In genomic region chr2:31760486-31760885, GRCm38 (mm10) we compare ENCODE assay signal across 8 mouse cellular contexts. TPM values are rescaled to one million over a fixed set of nuclear protein-coding genes. Genes with fewer than 3 reads are reported as not detected.
A peak's percentile ranks its signal among the peaks of the same experiment; 100 is the strongest.
DNase-seq lines count a peak whose midpoint lies in the region; ATAC-seq and TF ChIP-seq lines count a peak whose summit lies in the region.

No protein-coding gene starts in this region.

- no peak for TF ChIP-seq RAD21 in CH12.LX (IDR thresholded peaks at IDR 0.05; ENCODE audit: low read depth, low read length)

- in situ Hi-C loops in CH12.LX (cut with MboI; ENCODE audit: low pct_ligation_motif_present, low pct_unique_long_range_greater_than_20kb, low sequenced_read_pairs): no loop called here

- H3K79me2 ChIP-seq in heart, adult 2 months (replicated peaks; ENCODE audit: control insufficient read depth, insufficient read depth, low read length): peaks cover 1% of the 10 kb centered on the region; the same call in 1 of the 2 replicates
- H3K79me2 ChIP-seq in CH12.LX (replicated peaks; ENCODE audit: control insufficient read depth, extremely low read depth, insufficient read depth, poor library complexity, severe bottlenecking): no peaks in the 10 kb centered on the region; the same call in 1 of the 2 replicates

- peaks cover 16% of the 10 kb centered on the region for H3K4me1 ChIP-seq in heart, adult 2 months (ENCODE audit: control insufficient read depth, insufficient read depth, low read length)
- peaks cover 6 to 41% of the 10 kb centered on the region in 2 experiments; a peak in 3 of 4 replicates for H3K4me1 ChIP-seq in CH12.LX (ENCODE audit: control insufficient read depth in 1 of 2, insufficient read depth in 2 of 2)
- peaks cover 58% of the 10 kb centered on the region for H3K4me1 ChIP-seq in heart, embryonic 15.5 days (replicated peaks)
- peaks cover 44% of the 10 kb centered on the region for H3K4me1 ChIP-seq in liver, postnatal 0 days (ENCODE audit: insufficient read depth)

- no peak for TF ChIP-seq CTCF in heart, adult 2 months (IDR thresholded peaks at IDR 0.05)
- no peak for TF ChIP-seq CTCF in CH12.LX (conservative IDR thresholded peaks at IDR 0.05 in 1 of 2, IDR thresholded peaks at IDR 0.05 in 1 of 2; ENCODE audit: low read depth in 2 of 2, low read length in 2 of 2)
- TF ChIP-seq CTCF in liver, postnatal 0 days (IDR thresholded peaks at IDR 0.05; ENCODE audit: low read depth): no peak

- H3K9me3 ChIP-seq in CH12.LX (replicated peaks; ENCODE audit: low read length): no peaks in the 10 kb centered on the region
- H3K9me3 ChIP-seq in heart, embryonic 15.5 days (replicated peaks): no peaks in the 10 kb centered on the region
- no peaks in the 10 kb centered on the region for H3K9me3 ChIP-seq in liver, postnatal 0 days (ENCODE audit: low read length)

- H3K36me3 ChIP-seq in heart, adult 2 months (ENCODE audit: control insufficient read depth, insufficient read depth, low read length): peaks cover 19% of the 10 kb centered on the region
- no peaks in the 10 kb centered on the region for H3K36me3 ChIP-seq in CH12.LX (replicated peaks in 1 of 2; ENCODE audit: control insufficient read depth in 1 of 2, insufficient read depth in 1 of 2, low read length in 1 of 2)
- H3K36me3 ChIP-seq in heart, embryonic 15.5 days: no peaks in the 10 kb centered on the region
- H3K36me3 ChIP-seq in liver, postnatal 0 days (replicated peaks; ENCODE audit: insufficient read depth, low read length): no peaks in the 10 kb centered on the region

- intact Hi-C loops in heart, adult 2 months (cut with DNase I): loop anchor here (2.0 kb wide), 2 partner anchors 24 to 72 kb away; partner anchors contain the start of gene Abl1
- intact Hi-C loops in heart, postnatal 36 days (cut with DNase I): no loop called here

- DNase-seq in heart, adult 2 months: no peak
- DNase-seq in heart, postnatal 36 days: no peak
- no peak for DNase-seq in CH12.LX (ENCODE audit: extremely low read depth)
- DNase-seq in liver, postnatal 0 days: no peak
- DNase-seq in cerebellum, postnatal 10 days: no peak
- no peak for DNase-seq in layer of hippocampus, postnatal 10 days (ENCODE audit: low spot score in 2 of 2)

- dilution Hi-C loops in CH12.LX (cut with MboI; ENCODE audit: extremely low pct_ligation_motif_present, extremely low pct_unique_long_range_greater_than_20kb, low sequenced_read_pairs): no loop called here

- TF ChIP-seq POLR2A in heart, adult 2 months (IDR thresholded peaks at IDR 0.05; ENCODE audit: insufficient read depth, low read depth, low read length): no peak
- no peak for TF ChIP-seq POLR2A in CH12.LX (IDR thresholded peaks at IDR 0.05; ENCODE audit: low read depth, low read length)

- no peak for ATAC-seq in heart, embryonic 15.5 days (replicated peaks; ENCODE audit: insufficient number of reproducible peaks, insufficient read depth, low FRiP score, low read depth)
- no peak for ATAC-seq in liver, postnatal 0 days
- ATAC-seq in inflammation-experienced regulatory T-cells, adult 6 months: no peak

- H3K4me2 ChIP-seq in CH12.LX (ENCODE audit: insufficient read depth, low read depth, poor library complexity, severe bottlenecking): peak overlapping the region; percentile 82
- peak overlapping the region; percentile 86 for H3K4me2 ChIP-seq in heart, embryonic 15.5 days
- peak overlapping the region; percentile 81 for H3K4me2 ChIP-seq in liver, postnatal 0 days (ENCODE audit: low read depth, low read length)

- no peaks in the 10 kb centered on the region for H3K27me3 ChIP-seq in heart, adult 2 months (ENCODE audit: control insufficient read depth, insufficient read depth, low read length)
- no peaks in the 10 kb centered on the region for H3K27me3 ChIP-seq in CH12.LX (replicated peaks)
- no peaks in the 10 kb centered on the region for H3K27me3 ChIP-seq in heart, embryonic 15.5 days
- H3K27me3 ChIP-seq in liver, postnatal 0 days (ENCODE audit: insufficient read depth, low read length): no peaks in the 10 kb centered on the region

- peak overlapping the region; percentile 96 for H3K9ac ChIP-seq in heart, adult 2 months (ENCODE audit: low read depth, low read length)
- peak overlapping the region; percentile 96 for H3K9ac ChIP-seq in CH12.LX (ENCODE audit: insufficient read depth, low read depth)
- H3K9ac ChIP-seq in heart, embryonic 15.5 days: peak overlapping the region; percentile 99
- peak overlapping the region; percentile 88 for H3K9ac ChIP-seq in liver, postnatal 0 days (replicated peaks)

- H3K27ac ChIP-seq in heart, adult 2 months: peak overlapping the region; percentile 99
- H3K27ac ChIP-seq in CH12.LX (ENCODE audit: insufficient read depth, low read depth): no peak overlapping the region
- H3K27ac ChIP-seq in heart, embryonic 15.5 days: peak overlapping the region; percentile 98
- H3K27ac ChIP-seq in liver, postnatal 0 days (ENCODE audit: low read depth): peak overlapping the region; percentile 87

- H3K4me3 ChIP-seq in heart, adult 2 months: peak overlapping the region; percentile 88
- peak overlapping the region; percentile 63 to 78 (median 70) for H3K4me3 ChIP-seq in CH12.LX (replicated peaks in 1 of 3; ENCODE audit: low read depth in 2 of 3, low read length in 2 of 3, poor library complexity in 1 of 3)
- peak overlapping the region; percentile 93 for H3K4me3 ChIP-seq in heart, embryonic 15.5 days
- peak overlapping the region; percentile 70 for H3K4me3 ChIP-seq in liver, postnatal 0 days (ENCODE audit: low read depth, low read length)

- 0% methylated on average over 1 of the region's 1 CpGs for WGBS in heart, adult 2 months
- WGBS in heart, embryonic 15.5 days: 0% methylated on average over 1 of the region's 1 CpGs
- 6% methylated on average over 1 of the region's 1 CpGs for WGBS in liver, postnatal 0 days (ENCODE audit: insufficient replicate concordance)

- TF ChIP-seq EP300 in heart, adult 2 months (IDR thresholded peaks at IDR 0.05; ENCODE audit: insufficient read depth, low read depth, low read length): no peak
- TF ChIP-seq EP300 in CH12.LX (IDR thresholded peaks at IDR 0.05; ENCODE audit: low read length): no peak
- no peak for TF ChIP-seq EP300 in liver, postnatal 0 days (IDR thresholded peaks at IDR 0.05; ENCODE audit: low read depth)

TF ChIP-seq in CH12.LX, 34 proteins besides CTCF, POLR2A, EP300 and RAD21:
- TF ChIP-seq JUND (conservative IDR thresholded peaks at IDR 0.05; ENCODE audit: low read depth, low read length) (no peak), NRF1 (IDR thresholded peaks at IDR 0.05; ENCODE audit: low read depth, low read length) (no peak), RCOR1 (conservative IDR thresholded peaks at IDR 0.05; ENCODE audit: low read depth, low read length) (no peak), SMC3 (IDR thresholded peaks at IDR 0.05; ENCODE audit: low read depth, low read length) (no peak), MXI1 (IDR thresholded peaks at IDR 0.05; ENCODE audit: low read depth, low read length) (no peak), SIN3A (IDR thresholded peaks at IDR 0.05; ENCODE audit: low read length) (no peak), JUN (IDR thresholded peaks at IDR 0.05; ENCODE audit: insufficient read depth, low read depth, low read length) (no peak), UBTF (IDR thresholded peaks at IDR 0.05; ENCODE audit: low read depth, low read length) (no peak), MAX (IDR thresholded peaks at IDR 0.05; ENCODE audit: low read length) (no peak), ETS1 (conservative IDR thresholded peaks at IDR 0.05; ENCODE audit: low read depth, low read length) (no peak), TCF12 (IDR thresholded peaks at IDR 0.05; ENCODE audit: low read depth, low read length) (no peak), KAT2A (IDR thresholded peaks at IDR 0.05; ENCODE audit: insufficient replicate concordance, low read length) (no peak), MYC (IDR thresholded peaks at IDR 0.05; ENCODE audit: low read depth, low read length) (no peak)

RNA-seq across cellular contexts. Expression of gene Qrfp, which starts 49.9 kb away (rescaled TPM):
- not detected for total RNA-seq in heart, adult 2 months (2021)
- polyA plus RNA-seq in heart, adult 2 months (2012; rRNA removed): 0.04 TPM in 1 of 2 replicates, not detected in the other
- not detected for total RNA-seq in heart, postnatal 36 days (2021)
- not detected in 2 replicates for total RNA-seq in CH12.LX (2012; rRNA removed)
- not detected in 2 replicates for total RNA-seq in CH12.LX (2014; rRNA removed)
- not detected in 2 replicates for polyA plus RNA-seq in CH12.LX (2012; ENCODE audit: insufficient read length, low read depth)
- 0.04 and 0.18 TPM in 2 replicates for polyA plus RNA-seq in heart, embryonic 15.5 days (2015; fragmentation: Nextera tagmentation; extraction: Ambion mirVana)
- 0.07 and 0.08 TPM in 2 replicates for polyA plus RNA-seq in liver, postnatal 0 days (2015; fragmentation: Nextera tagmentation; extraction: Ambion mirVana)
- 1 to 10 TPM in 1 of 3 experiments, under 1 TPM in 2; 0.60 to 1.1 (median 0.79) TPM for polyA plus RNA-seq in inflammation-experienced regulatory T-cells, adult 6 months (2017; shearing (Covaris generic))
- not detected for total RNA-seq in layer of hippocampus, postnatal 10 days (2021)
